Mouse (Mus musculus) stomach, embryonic 16.5 days (tissue): ENCODE measurements around the gene Gm9736. TPM values are rescaled to one million over a fixed set of nuclear protein-coding genes. Genes with fewer than 3 reads are reported as not detected.
"Not testable (repeated sequence)": the region's sequence is repeated elsewhere in the genome, so short reads cannot be mapped to it uniquely, and the experiment has no call there.

Experiments used
- ATAC-seq: fragments of 200-750 bp; cut with Nextera tagmentation; 2 replicates; pipeline ENCODE4 v1.8.0; 2017; ENCODE audit warnings: moderate number of reproducible peaks, moderate TSS enrichment; ENCODE audit not compliant: insufficient read depth, low FRiP score
- H3K27ac ChIP-seq: fragments of 300-500 bp; sonication (generic); 2 replicates; pipeline ENCODE4 v1.5.1; 2014; ENCODE audit warnings: low read length
- H3K27me3 ChIP-seq: fragments of 300-500 bp; sonication (generic); 2 replicates; pipeline ENCODE4 v1.6.1; 2014; ENCODE audit warnings: low read length, control low read depth, mixed read lengths; ENCODE audit not compliant: control insufficient read depth, insufficient read depth
- H3K36me3 ChIP-seq: fragments of 300-500 bp; sonication (generic); 2 replicates; pipeline ENCODE4 v1.6.1; 2014; ENCODE audit warnings: low read length; ENCODE audit not compliant: control insufficient read depth, insufficient read depth
- H3K4me1 ChIP-seq: fragments of 300-500 bp; sonication (generic); 2 replicates; pipeline ENCODE4 v1.6.1; 2014; ENCODE audit warnings: low read length, control low read depth, mixed read lengths; ENCODE audit not compliant: control insufficient read depth, insufficient read depth
- H3K4me2 ChIP-seq: fragments of 300-500 bp; sonication (generic); 2 replicates; pipeline ENCODE4 v1.6.1; 2014; ENCODE audit warnings: low read depth, low read length, mixed read lengths
- H3K4me3 ChIP-seq: fragments of 300-500 bp; sonication (generic); replicated peaks from 2 replicates; pipeline ENCODE4 v1.5.1; 2014; ENCODE audit warnings: mild to moderate bottlenecking, low read length
- H3K9ac ChIP-seq: fragments of 300-500 bp; sonication (generic); 2 replicates; pipeline ENCODE4 v1.6.1; 2014; ENCODE audit warnings: low read length
- H3K9me3 ChIP-seq: fragments of 300-500 bp; sonication (generic); replicated peaks from 2 replicates; pipeline ENCODE4 v1.6.1; 2016; ENCODE audit warnings: low read length, control low read depth; ENCODE audit not compliant: control insufficient read depth
- WGBS: fragments of 180-500 bp; shearing (Covaris S2); extraction: QIAGEN DNeasy Blood & Tissue Kit; methylation state at CpG from one replicate; pipeline ENCODE4 v1.1.7; 2014; 5-methylcytosine and 5-hydroxymethylcytosine counted together
- polyA plus RNA-seq: library from polyadenylated mRNA; unstranded; fragments of >200 nt; fragmentation: Nextera tagmentation; extraction: Ambion mirVana; gene quantifications from 2 replicates; pipeline ENCODE4 v1.2.1, GENCODE M21; 2015

Gm9736 gene
- polyA plus RNA-seq, 1 experiment from 2014 or later, result not detected

- not testable (repeated sequence) for H3K9ac ChIP-seq
- 54% methylated on average over 1 of the region's 1 CpGs for WGBS
Measured at GRCm38 (mm10) chr10:77776844-77777243, 25.7 kb upstream of the Gm9736 start, which contains the start of gene Gm7138. Gene Gm7138, minus strand, starts transcription at chr10:77776944.

GRCm38 (mm10) chr10:77772142-77772541, 21.0 kb upstream of the Gm9736 start:
- H3K27me3 ChIP-seq, H3K9ac ChIP-seq, ATAC-seq, H3K4me1 ChIP-seq, H3K4me3 ChIP-seq, H3K27ac ChIP-seq, H3K9me3 ChIP-seq, H3K36me3 ChIP-seq, H3K4me2 ChIP-seq: not testable (repeated sequence)
- WGBS, result 86% methylated on average over 1 of the region's 3 CpGs

More at GRCm38 (mm10) chr10:77776844-77777243, 25.7 kb upstream of the Gm9736 start, which contains the start of gene Gm7138:
- not testable (repeated sequence) for H3K27ac ChIP-seq, H3K36me3 ChIP-seq, H3K27me3 ChIP-seq, H3K4me1 ChIP-seq, H3K9me3 ChIP-seq, H3K4me3 ChIP-seq, ATAC-seq, H3K4me2 ChIP-seq

DNA sequence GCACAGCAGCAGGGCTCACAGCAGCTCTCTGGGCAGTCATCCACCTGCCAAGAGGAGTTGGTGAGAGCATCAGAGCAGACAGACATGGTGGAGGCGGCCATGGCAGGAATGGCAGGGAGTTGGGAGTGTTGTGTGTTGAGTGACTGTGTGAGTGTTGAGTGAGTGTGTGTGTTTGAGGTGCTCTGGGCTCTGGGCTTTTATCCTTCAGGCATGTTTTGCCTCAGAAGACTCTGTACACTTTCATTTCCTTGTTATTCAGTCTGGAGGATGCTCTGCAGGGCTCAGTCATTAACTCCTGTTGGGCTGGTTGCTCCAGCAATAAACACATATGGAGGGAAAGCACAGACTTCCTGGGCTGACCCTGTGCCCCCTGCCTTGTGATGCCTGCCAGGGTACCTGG, 20.1 kb upstream of the Gm9736 start, which contains the start of gene Gm3238:
Gene Gm3238, minus strand, starts transcription at position 101 of the 400 bp plus-strand sequence.
- H3K4me1 ChIP-seq, H3K4me2 ChIP-seq, H3K9ac ChIP-seq, H3K4me3 ChIP-seq, H3K27me3 ChIP-seq, ATAC-seq, H3K36me3 ChIP-seq, H3K9me3 ChIP-seq, H3K27ac ChIP-seq: not testable (repeated sequence)
- 75% methylated on average over 1 of the region's 1 CpGs for WGBS

GRCm38 (mm10) chr10:77769727-77770126, 18.6 kb upstream of the Gm9736 start:
- H3K9ac ChIP-seq, result no peak overlapping the region
- no peak overlapping the region for H3K4me2 ChIP-seq
- no peaks in the 10 kb centered on the region for H3K27me3 ChIP-seq
- H3K27ac ChIP-seq, result no peak overlapping the region
- H3K4me1 ChIP-seq, result no peaks in the 10 kb centered on the region
- no peaks in the 10 kb centered on the region for H3K9me3 ChIP-seq
- no peaks in the 10 kb centered on the region for H3K36me3 ChIP-seq
- H3K4me3 ChIP-seq, result no peak overlapping the region
- 75% methylated on average over 1 of the region's 1 CpGs for WGBS
- ATAC-seq, result no peak

- no CpG with 5 or more reads among the region's 1 CpGs for WGBS
- H3K36me3 ChIP-seq, H3K9ac ChIP-seq, H3K9me3 ChIP-seq, H3K4me2 ChIP-seq, H3K27ac ChIP-seq, H3K4me1 ChIP-seq, H3K27me3 ChIP-seq, H3K4me3 ChIP-seq, ATAC-seq: not testable (repeated sequence)
Measured at GRCm38 (mm10) chr10:77759582-77759981, 8.4 kb upstream of the Gm9736 start, which contains the start of gene Gm3233. Gene Gm3233, minus strand, starts transcription at chr10:77759682.

DNA sequence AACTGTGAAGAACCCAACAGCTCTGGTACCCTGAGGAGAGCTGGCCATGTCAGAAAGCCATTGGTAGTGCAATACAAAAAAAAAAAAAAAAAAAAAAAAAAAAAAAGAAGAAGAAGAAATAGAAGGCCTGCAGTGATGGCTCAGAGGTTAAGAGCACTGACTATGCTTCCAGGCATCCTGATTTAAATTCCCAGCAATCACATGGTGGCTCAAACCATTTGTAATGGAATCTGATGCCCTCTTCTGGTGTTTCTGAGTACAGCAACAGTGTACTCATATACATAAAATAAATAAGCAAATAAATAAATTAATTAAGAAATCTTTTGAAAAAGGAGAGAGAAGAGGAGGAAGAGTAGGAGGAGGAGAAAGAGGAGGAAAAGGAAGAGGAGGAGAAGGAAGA, 2.3 kb upstream of the Gm9736 start:
- Histone ChIP-seq H3K9me3 (no peaks in the 10 kb centered on the region), H3K4me3 (no peak overlapping the region), H3K36me3 (no peaks in the 10 kb centered on the region), H3K4me1 (no peaks in the 10 kb centered on the region), H3K27ac (no peak overlapping the region), H3K27me3 (no peaks in the 10 kb centered on the region), H3K4me2 (no peak overlapping the region), H3K9ac (no peak overlapping the region)
- ATAC-seq, result no peak

DNA sequence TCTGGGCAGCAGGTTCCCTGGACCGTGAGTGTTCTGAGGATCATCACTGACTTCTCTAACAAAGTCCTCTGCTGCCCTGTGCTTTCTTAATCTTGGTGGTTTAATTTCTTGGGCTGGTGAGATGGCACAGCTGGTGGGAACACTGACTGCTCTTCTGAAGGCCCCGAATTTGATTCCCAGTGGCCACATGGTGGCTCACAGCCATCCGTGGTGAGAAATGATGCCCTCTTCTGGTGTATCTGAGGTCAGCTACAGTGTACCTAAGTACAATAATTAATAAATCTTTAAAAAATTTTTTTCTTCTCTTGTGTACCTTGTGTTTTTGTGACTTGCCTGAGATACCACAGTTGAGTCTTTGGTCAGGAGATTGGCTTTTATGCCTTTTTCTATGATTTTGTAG, 1.2 kb upstream of the Gm9736 start:
- not testable (repeated sequence) for H3K4me2 ChIP-seq, H3K4me1 ChIP-seq, H3K4me3 ChIP-seq, ATAC-seq, H3K36me3 ChIP-seq, H3K27me3 ChIP-seq, H3K9ac ChIP-seq, H3K27ac ChIP-seq, H3K9me3 ChIP-seq
- 51% methylated on average over 3 of the region's 3 CpGs for WGBS

DNA sequence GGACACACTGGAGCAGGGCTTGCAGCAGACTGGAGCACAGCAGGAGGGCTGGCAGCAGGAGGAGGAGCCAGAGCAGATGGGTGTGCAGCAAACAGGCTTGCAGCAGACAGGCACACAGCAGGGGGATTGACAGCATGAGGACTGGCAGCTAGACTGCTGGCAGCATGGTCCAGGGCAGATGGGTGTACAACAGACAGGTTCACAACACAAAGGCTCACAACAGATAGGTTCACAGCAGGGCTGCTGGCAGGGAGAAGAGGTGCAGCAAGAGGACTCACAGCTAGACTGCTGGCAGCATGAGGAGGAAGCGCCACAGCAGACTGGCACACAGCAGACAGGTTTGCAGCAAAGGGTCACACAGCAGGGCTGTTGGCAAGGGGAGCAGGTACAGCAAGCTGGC, 468 bp downstream of the Gm9736 start:
- H3K9ac ChIP-seq, H3K36me3 ChIP-seq, H3K27me3 ChIP-seq, H3K4me1 ChIP-seq, H3K4me3 ChIP-seq, ATAC-seq, H3K4me2 ChIP-seq, H3K27ac ChIP-seq, H3K9me3 ChIP-seq: not testable (repeated sequence)
- WGBS, result 86% methylated on average over 1 of the region's 1 CpGs

GRCm38 (mm10) chr10:77741924-77742688, 9.0 kb downstream of the Gm9736 start, which contains the start of gene Gm18596:
Gene Gm18596, minus strand, starts transcription at chr10:77742638.
- H3K4me2 ChIP-seq, H3K36me3 ChIP-seq, H3K27ac ChIP-seq, H3K9ac ChIP-seq, ATAC-seq, H3K9me3 ChIP-seq, H3K27me3 ChIP-seq, H3K4me3 ChIP-seq, H3K4me1 ChIP-seq: not testable (repeated sequence)
- 48% methylated on average over 4 of the region's 5 CpGs for WGBS
